Mouse (Mus musculus): Measurements from ENCODE around the gene Gm10577. TPM values are rescaled to one million over a fixed set of nuclear protein-coding genes. Genes with fewer than 3 reads are reported as not detected.

Gm10577 gene
- total and polyA plus RNA-seq, 3 experiments: not detected

DNA sequence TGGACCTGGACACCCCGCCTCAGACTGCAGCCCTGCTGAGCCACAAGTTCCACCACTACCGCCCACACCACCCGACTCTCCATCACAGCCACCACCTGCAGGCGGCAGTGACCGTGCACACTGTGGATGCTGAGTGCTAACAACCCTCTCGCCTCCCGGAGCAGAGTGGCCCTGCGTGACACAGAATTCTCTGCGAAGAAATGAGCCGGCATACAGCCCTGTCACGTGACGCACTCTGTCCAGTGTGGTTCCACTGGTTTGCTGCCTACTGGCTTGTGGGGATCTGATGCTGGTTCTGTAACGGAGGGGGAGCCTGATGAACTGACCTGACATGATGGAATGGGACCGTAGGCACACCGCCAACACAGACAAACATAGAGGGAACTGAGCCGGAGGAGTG, 17.5 kb downstream of the Gm10577 start:
- in situ Hi-C loops (cut with MboI; ENCODE audit: low pct_ligation_motif_present, low pct_unique_long_range_greater_than_20kb, low sequenced_read_pairs): no loop called here
- no peak overlapping the region for H3K9ac ChIP-seq (ENCODE audit: insufficient read depth, low read depth)

DNA sequence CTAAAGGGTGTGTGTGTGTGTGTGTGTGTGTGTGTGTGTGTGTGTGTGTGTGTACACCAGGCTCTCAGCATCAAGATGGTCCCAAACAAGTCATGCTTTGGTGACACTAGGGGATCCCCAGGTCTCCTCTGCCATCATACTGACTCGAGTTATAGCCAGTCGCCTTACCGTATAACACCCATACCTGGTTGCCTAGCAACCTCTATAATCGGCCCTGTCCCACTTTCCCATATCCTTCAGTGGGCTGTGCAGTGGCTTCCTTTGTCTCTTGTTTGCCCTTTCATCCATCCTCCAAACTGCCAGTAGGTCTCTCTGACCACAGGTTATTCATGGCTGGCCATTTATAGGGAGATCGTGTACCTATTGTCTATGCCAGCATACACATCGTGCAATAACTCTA, 19.4 kb downstream of the Gm10577 start:
- Histone ChIP-seq H3K9me3 (replicated peaks; ENCODE audit: low read length) (peaks cover 5% of the 10 kb centered on the region), H3K36me3 (replicated peaks in 1 of 2; ENCODE audit: control insufficient read depth in 1 of 2, insufficient read depth in 1 of 2, low read length in 1 of 2) (no peaks in the 10 kb centered on the region), H3K79me2 (replicated peaks; ENCODE audit: control insufficient read depth, extremely low read depth, insufficient read depth, poor library complexity, severe bottlenecking) (no peaks in the 10 kb centered on the region), H3K27ac (ENCODE audit: insufficient read depth, low read depth) (no peak overlapping the region), H3K4me2 (ENCODE audit: insufficient read depth, low read depth, poor library complexity, severe bottlenecking) (no peak overlapping the region), H3K4me1 (ENCODE audit: control insufficient read depth in 1 of 2, insufficient read depth in 2 of 2) (peaks cover 3 to 10% of the 10 kb centered on the region in 2 experiments; a peak in 2 of 4 replicates), H3K4me3 (replicated peaks in 1 of 3; ENCODE audit: low read depth in 2 of 3, low read length in 2 of 3, poor library complexity in 1 of 3) (no peak overlapping the region), H3K27me3 (replicated peaks) (no peaks in the 10 kb centered on the region), H3K9ac (ENCODE audit: insufficient read depth, low read depth) (no peak overlapping the region)
- in situ Hi-C loops (cut with MboI; ENCODE audit: low pct_ligation_motif_present, low pct_unique_long_range_greater_than_20kb, low sequenced_read_pairs) (no loop called here), dilution Hi-C loops (cut with MboI; ENCODE audit: extremely low pct_ligation_motif_present, extremely low pct_unique_long_range_greater_than_20kb, low sequenced_read_pairs) (no loop called here)
- TF ChIP-seq RCOR1 (conservative IDR thresholded peaks at IDR 0.05; ENCODE audit: low read depth, low read length): no peak
- no peak for TF ChIP-seq CHD2 (IDR thresholded peaks at IDR 0.05; ENCODE audit: low read length)
- no peak for TF ChIP-seq HCFC1 (IDR thresholded peaks at IDR 0.05; ENCODE audit: low read depth, low read length)
- no peak for TF ChIP-seq CHD1 (IDR thresholded peaks at IDR 0.05; ENCODE audit: low read depth, low read length)
- no peak for TF ChIP-seq MAZ (IDR thresholded peaks at IDR 0.05; ENCODE audit: low read depth, low read length)
- no peak for DNase-seq (ENCODE audit: extremely low read depth)

More for the DNA sequence above, 17.5 kb downstream of the Gm10577 start:
- dilution Hi-C loops (cut with MboI; ENCODE audit: extremely low pct_ligation_motif_present, extremely low pct_unique_long_range_greater_than_20kb, low sequenced_read_pairs): no loop called here
- no peak overlapping the region for H3K4me3 ChIP-seq (replicated peaks in 1 of 3; ENCODE audit: low read depth in 2 of 3, low read length in 2 of 3, poor library complexity in 1 of 3)
- DNase-seq (ENCODE audit: extremely low read depth): no peak
- H3K9me3 ChIP-seq (replicated peaks; ENCODE audit: low read length): peaks cover 5% of the 10 kb centered on the region
- no peak overlapping the region for H3K4me2 ChIP-seq (ENCODE audit: insufficient read depth, low read depth, poor library complexity, severe bottlenecking)
- no peak for TF ChIP-seq MAX (IDR thresholded peaks at IDR 0.05; ENCODE audit: low read length)
- TF ChIP-seq POLR2AphosphoS2 (IDR thresholded peaks at IDR 0.05; ENCODE audit: low read depth, low read length): no peak
- TF ChIP-seq RAD21 (IDR thresholded peaks at IDR 0.05; ENCODE audit: low read depth, low read length): no peak
- no peak for TF ChIP-seq MXI1 (IDR thresholded peaks at IDR 0.05; ENCODE audit: low read depth, low read length)
- TF ChIP-seq MAFK (IDR thresholded peaks at IDR 0.05; ENCODE audit: insufficient replicate concordance, low read length): no peak
- TF ChIP-seq EP300 (IDR thresholded peaks at IDR 0.05; ENCODE audit: low read length): no peak
- no peak for TF ChIP-seq USF1 (IDR thresholded peaks at IDR 0.05; ENCODE audit: low read depth, low read length)
- TF ChIP-seq ZKSCAN1 (IDR thresholded peaks at IDR 0.05; ENCODE audit: borderline replicate concordance, low read depth, low read length): no peak
- no peak for TF ChIP-seq ZC3H11A (IDR thresholded peaks at IDR 0.05; ENCODE audit: low read depth, low read length)
- TF ChIP-seq ZNF384 (IDR thresholded peaks at IDR 0.05; ENCODE audit: low read depth, low read length): no peak
- no peak for TF ChIP-seq TCF12 (IDR thresholded peaks at IDR 0.05; ENCODE audit: low read depth, low read length)
- TF ChIP-seq CHD1 (IDR thresholded peaks at IDR 0.05; ENCODE audit: low read depth, low read length): no peak
- TF ChIP-seq E2F4 (IDR thresholded peaks at IDR 0.05; ENCODE audit: insufficient replicate concordance, low read depth, low read length): no peak
- H3K36me3 ChIP-seq (replicated peaks in 1 of 2; ENCODE audit: control insufficient read depth in 1 of 2, insufficient read depth in 1 of 2, low read length in 1 of 2): no peaks in the 10 kb centered on the region
- H3K27ac ChIP-seq (ENCODE audit: insufficient read depth, low read depth): no peak overlapping the region
- H3K4me1 ChIP-seq (ENCODE audit: control insufficient read depth in 1 of 2, insufficient read depth in 2 of 2): peaks cover 3 to 10% of the 10 kb centered on the region in 2 experiments; a peak in 2 of 4 replicates
- H3K79me2 ChIP-seq (replicated peaks; ENCODE audit: control insufficient read depth, extremely low read depth, insufficient read depth, poor library complexity, severe bottlenecking): no peaks in the 10 kb centered on the region
- no peaks in the 10 kb centered on the region for H3K27me3 ChIP-seq (replicated peaks)

Measured in CH12.LX (cell line).